Comparison of ENCODE assay signal across 23 mouse cellular contexts in genomic region chr19:10788242-10788641, GRCm38 (mm10). TPM values are rescaled to one million over a fixed set of nuclear protein-coding genes. Genes with fewer than 3 reads are reported as not detected.
DNase-seq lines count a peak whose midpoint lies in the region; TF ChIP-seq lines count a peak whose summit lies in the region.
"Had no signal": no experiment of that assay in that cellular context is flagged by ENCODE, and none has a peak within 500 bp of the region (broad histone marks: within the 10 kb centered on the region; RNA-seq: fewer than 3 reads in every experiment).

No protein-coding gene starts in this region.

- DNase-seq in cerebellum, adult 9-11 months = peak; percentile 26
- DNase-seq in cerebellum, postnatal 14 days = no peak
- DNase-seq in CD8-positive naive resting alpha-beta T cell, adult 2 months (ENCODE audit: low read depth in 2 of 2, low spot score in 2 of 2) = peak; percentile 23 to 43
- peak; percentile 86 for DNase-seq in thymus, postnatal 14 days
- no peak for DNase-seq in heart, postnatal 4 days
- DNase-seq in left cerebral cortex, adult 18-20 months (ENCODE audit: low spot score in 2 of 2) = no peak
- no peak for DNase-seq in frontal cortex, postnatal 10 days (ENCODE audit: low spot score in 2 of 2)
- DNase-seq: adrenal gland, postnatal 10 days; kidney, adult 18-20 months; liver, postnatal 0 days had no signal

- no peak for TF ChIP-seq POLR2A in myocyte (IDR thresholded peaks at IDR 0.05; ENCODE audit: insufficient read length, low read depth)

- H3K4me2 ChIP-seq in myocyte (ENCODE audit: low read depth) = peak overlapping the region; percentile 8
- H3K4me2 ChIP-seq: heart, embryonic 11.5 days; hindbrain, embryonic 12.5 days; limb, embryonic 12.5 days; liver, embryonic 11.5 days had no signal

- no peaks in the 10 kb centered on the region for H3K36me3 ChIP-seq in myocyte (ENCODE audit: control insufficient read depth, insufficient read depth)
- H3K36me3 ChIP-seq: embryonic facial prominence, embryonic 10.5 days; hindbrain, embryonic 12.5 days; limb, embryonic 12.5 days; midbrain, embryonic 10.5 days had no signal

- H3K27me3 ChIP-seq in myocyte (ENCODE audit: control insufficient read depth, insufficient read depth, insufficient read length) = no peaks in the 10 kb centered on the region
- H3K27me3 ChIP-seq: hindbrain, embryonic 12.5 days; limb, embryonic 12.5 days had no signal

- H3K79me2 ChIP-seq in myocyte (ENCODE audit: control insufficient read depth, insufficient read depth) = no peaks in the 10 kb centered on the region

- H3ac ChIP-seq in myocyte (ENCODE audit: control insufficient read depth, insufficient read length) = no peak overlapping the region

- no peak overlapping the region for H3K4me3 ChIP-seq in myocyte
- H3K4me3 ChIP-seq: embryonic facial prominence, embryonic 10.5 days; hindbrain, embryonic 12.5 days; limb, embryonic 12.5 days; midbrain, embryonic 10.5 days had no signal

TF ChIP-seq in myocyte, 11 proteins besides CTCF, POLR2A, EP300 and RAD21:
- no peak for TF ChIP-seq MAX (IDR thresholded peaks at IDR 0.05; ENCODE audit: low read depth)
- TF ChIP-seq POLR2AphosphoS2 (IDR thresholded peaks at IDR 0.05; ENCODE audit: insufficient read length, low read depth) = no peak
- peak in 1 of 3 experiments; percentile 64 for TF ChIP-seq MYOG (IDR thresholded peaks at IDR 0.05; ENCODE audit: control insufficient read depth in 1 of 3, insufficient read depth in 1 of 3, insufficient read length in 2 of 3, low read depth in 2 of 3)
- peak in 2 of 3 experiments; percentile 11 to 58 for TF ChIP-seq MYOD1 (IDR thresholded peaks at IDR 0.05; ENCODE audit: control insufficient read depth in 1 of 3, insufficient read length in 2 of 3, low read depth in 2 of 3)

RNA-seq across cellular contexts. Expression of gene Cd6, which starts 41.6 kb away (rescaled TPM):
- not detected for polyA plus RNA-seq in myocyte (2012; fragmentation: generic; extraction: Trizol)
- total RNA-seq in heart, postnatal 4 days (2021) = under 1 TPM in 1 of 2 experiments, not detected in 1; 0.17 TPM
- total RNA-seq in left cerebral cortex, adult 18-20 months (2021) = 1 to 10 TPM; 1.9 to 2.4 TPM
- total RNA-seq: MEL; midbrain, postnatal 0 days had no signal
- polyA plus RNA-seq: forebrain, embryonic 16.5 days; heart, embryonic 11.5 days; heart, postnatal 0 days; hindbrain, embryonic 12.5 days; kidney, embryonic 16.5 days; limb, embryonic 12.5 days; liver, embryonic 11.5 days; lung, postnatal 0 days; midbrain, embryonic 10.5 days had no signal

RNA-seq across cellular contexts. Expression of gene Cd5, which starts 49.4 kb away (rescaled TPM):
- not detected for polyA plus RNA-seq in myocyte (2012; fragmentation: generic; extraction: Trizol)
- under 1 TPM; 0.34 to 0.95 TPM for total RNA-seq in heart, postnatal 4 days (2021)
- total RNA-seq in left cerebral cortex, adult 18-20 months (2021) = under 1 TPM in 1 of 2 experiments, not detected in 1; 0.16 TPM
- total RNA-seq: MEL had no signal
- polyA plus RNA-seq: liver, embryonic 11.5 days; midbrain, embryonic 10.5 days had no signal

RNA-seq across cellular contexts. Expression of gene Slc15a3, which starts 51.3 kb away (rescaled TPM):
- polyA plus RNA-seq in myocyte (2012; fragmentation: generic; extraction: Trizol) = 0.02 TPM
- 1 to 10 TPM; 2.1 to 2.3 TPM for total RNA-seq in heart, postnatal 4 days (2021)
- total RNA-seq in left cerebral cortex, adult 18-20 months (2021) = 1 to 10 TPM; 1.2 to 1.4 TPM
- total RNA-seq: MEL had no signal

Comparison
In these comparisons a context has a peak if more than half of its experiments do, and no peak if none do; other contexts are left out.
1. DNase-seq: peak in cerebellum, adult 9-11 months (single experiment), CD8-positive naive resting alpha-beta T cell, adult 2 months (2 of 2) and thymus, postnatal 14 days (single experiment); none in cerebellum, postnatal 14 days (0 of 2), heart, postnatal 4 days (single experiment), left cerebral cortex, adult 18-20 months (0 of 2) and frontal cortex, postnatal 10 days (0 of 2).